Mouse (Mus musculus) left cerebral cortex, adult 9 months (tissue): Measurements from ENCODE around the gene Atg3.

Experiments used
- DNase-seq, 2 experiments: peaks; one replicate each; pipeline ENCODE4 v3.0.0; 2022; ENCODE audit warnings: low spot score in 2 of 2

The Atg3 gene

DNA sequence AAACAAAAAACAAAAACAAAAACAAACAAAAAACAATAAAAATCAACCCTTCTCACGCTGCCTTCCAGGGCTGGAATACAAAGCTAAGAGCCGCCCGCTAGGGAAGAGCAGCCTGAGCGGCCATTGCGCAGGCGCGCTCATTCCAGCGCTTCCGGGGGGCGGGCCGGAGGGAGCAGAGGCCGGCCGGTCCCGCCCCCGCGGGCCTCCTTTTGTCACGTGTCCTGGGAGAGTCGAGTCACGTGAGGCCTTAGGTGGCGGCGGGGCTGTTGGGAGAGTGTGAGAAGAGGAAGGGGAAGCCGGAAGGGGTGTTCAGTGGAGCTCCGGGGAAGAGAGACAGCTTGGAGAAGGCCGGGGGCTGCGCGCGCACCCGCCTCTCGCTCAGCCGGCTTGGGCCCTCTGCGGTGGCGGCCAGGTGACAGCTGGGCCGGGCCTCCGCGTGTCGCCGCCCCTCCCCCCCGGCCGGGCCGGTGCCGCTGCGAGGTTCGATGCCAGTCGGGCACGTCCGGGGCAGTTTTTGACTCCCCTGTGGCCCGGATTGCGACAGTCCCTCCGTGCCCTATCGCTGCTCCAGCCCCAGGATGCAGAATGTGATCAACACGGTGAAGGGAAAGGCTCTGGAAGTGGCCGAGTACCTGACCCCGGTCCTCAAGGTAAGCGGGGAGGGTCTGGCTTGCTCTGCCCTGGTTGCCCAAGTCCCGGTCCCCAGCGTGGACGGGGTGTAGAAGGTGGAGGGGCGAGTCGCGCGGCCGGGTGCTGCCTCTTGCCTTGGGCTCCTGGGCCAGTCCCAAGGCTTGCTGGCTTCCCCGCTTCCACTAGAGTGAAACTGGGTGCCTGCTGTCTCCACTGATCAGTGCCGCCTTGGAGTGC is at the start of gene Atg3, which contains the start of gene Slc35a5:
Atg3 (plus strand) TSS at position 264 of the 867 bp plus-strand sequence.
Slc35a5 (minus strand) TSS at position 185 of the 867 bp plus-strand sequence.
- peak; percentile 91 to 94 for DNase-seq

DNA sequence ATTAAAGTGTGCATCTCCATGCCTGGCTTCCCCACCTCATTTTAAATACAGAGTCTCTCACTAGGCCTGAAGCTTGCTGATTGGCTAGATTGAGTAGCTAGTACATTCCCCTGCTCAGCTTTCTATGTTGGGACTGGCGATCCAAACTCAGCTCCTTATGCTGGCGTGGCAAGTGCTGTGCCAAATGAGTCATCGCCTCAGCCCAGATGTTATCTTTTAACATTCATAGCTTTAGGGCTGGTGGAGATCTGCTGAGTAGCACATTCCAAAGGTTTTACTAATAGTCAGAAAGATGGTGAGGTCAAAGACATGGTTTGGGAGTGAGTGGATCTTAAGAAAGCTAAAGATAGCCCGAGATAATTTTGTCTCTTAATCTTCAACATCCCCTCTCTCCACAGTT is 48.1 kb upstream of the Atg3 start:
- no peak for DNase-seq

DNA sequence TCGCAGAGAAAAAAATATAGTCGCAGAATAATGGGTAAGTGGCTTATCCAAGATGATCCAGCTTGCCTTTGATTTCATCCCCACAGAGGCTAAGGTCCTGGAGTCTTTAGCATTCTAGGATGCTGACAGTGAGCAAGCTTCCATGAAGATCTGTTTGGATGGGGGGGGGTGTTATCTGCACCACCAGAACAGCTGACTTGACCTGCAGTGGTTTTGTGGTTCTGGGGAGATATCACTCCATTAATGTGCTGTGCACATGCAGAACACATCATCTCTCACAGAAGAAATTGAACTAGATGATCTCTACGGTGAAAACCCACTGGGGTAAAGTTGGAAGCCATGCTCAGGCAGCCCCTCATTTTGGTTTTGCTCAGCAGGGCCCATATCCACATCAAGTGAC is 41.4 kb upstream of the Atg3 start:
- DNase-seq: no peak

- DNase-seq: no peak
Observed at GRCm38 (mm10) chr16:45118760-45119159, 39.8 kb upstream of the Atg3 start.

DNA sequence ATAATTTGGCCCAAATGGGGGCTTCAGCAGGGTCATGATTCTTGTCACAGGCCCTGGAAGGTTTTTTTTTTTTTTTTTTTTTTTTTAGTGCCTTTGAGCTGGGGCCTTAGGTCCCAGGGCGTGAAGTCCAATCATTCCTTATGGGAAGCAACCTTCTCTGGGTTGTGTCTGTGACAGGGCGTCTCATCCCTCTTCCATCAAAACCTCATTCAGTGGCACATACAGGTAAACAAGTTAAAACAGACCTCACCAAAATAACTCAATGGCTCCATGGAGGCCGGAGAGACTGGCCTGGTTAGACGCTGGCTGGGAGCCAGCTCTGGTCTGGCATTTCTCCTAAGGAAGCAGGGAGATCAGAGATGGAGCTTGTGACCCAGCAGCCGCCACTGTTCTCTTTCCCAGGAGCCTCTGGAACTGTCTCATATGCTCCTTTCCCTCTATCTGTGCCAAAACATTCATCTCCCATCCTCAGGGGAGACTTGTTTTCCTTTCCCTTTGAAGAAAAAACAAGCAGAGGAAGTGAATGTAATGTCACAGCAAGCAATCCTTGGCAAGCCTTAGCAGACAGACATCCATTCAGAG is 37.6 kb upstream of the Atg3 start:
- no peak for DNase-seq

DNA sequence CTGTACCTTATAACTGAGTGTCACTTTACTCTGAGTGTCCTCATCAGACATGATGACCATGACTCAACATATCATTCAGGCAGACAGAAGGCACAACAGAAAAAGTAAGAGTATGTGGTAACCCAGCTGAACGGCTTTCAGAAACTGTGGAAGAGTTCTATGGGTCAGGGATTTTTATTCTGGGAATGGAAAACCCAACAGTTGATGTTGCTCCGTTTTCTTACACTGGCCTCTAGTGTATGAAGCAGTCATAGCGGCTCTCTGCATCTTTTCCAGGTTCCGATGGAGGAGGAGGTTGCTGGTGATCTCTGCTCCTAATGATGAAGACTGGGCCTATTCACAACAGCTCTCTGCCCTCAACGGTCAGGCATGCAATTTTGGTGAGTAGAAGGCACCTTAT is 36.0 kb upstream of the Atg3 start:
- peak in 1 of 2 experiments; percentile 36 for DNase-seq

GRCm38 (mm10) chr16:45124230-45125203 is 34.1 kb upstream of the Atg3 start:
- DNase-seq: no peak

- peak; percentile 45 to 70 for DNase-seq
Observed at GRCm38 (mm10) chr16:45127936-45128710, 30.5 kb upstream of the Atg3 start.

GRCm38 (mm10) chr16:45141711-45142110 is 16.9 kb upstream of the Atg3 start:
- no peak for DNase-seq

DNA sequence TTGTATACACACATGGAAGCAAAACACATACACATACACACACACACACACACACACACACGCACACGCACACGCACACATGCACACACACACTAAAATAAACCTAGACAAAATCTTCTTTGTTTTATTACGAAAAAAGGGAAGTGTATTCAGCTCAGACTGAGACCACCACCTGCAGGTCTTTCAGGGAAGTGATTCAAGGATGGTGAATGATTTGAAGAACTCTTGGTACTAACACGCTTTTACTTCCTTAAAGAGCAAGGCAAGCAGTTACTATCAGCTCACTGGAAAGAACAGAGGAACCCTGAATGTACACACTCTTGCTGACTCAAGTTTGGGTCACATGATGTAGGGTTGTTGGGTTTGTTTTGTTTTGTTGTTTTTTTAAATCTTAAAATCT is 16.0 kb upstream of the Atg3 start:
- DNase-seq: no peak

DNA sequence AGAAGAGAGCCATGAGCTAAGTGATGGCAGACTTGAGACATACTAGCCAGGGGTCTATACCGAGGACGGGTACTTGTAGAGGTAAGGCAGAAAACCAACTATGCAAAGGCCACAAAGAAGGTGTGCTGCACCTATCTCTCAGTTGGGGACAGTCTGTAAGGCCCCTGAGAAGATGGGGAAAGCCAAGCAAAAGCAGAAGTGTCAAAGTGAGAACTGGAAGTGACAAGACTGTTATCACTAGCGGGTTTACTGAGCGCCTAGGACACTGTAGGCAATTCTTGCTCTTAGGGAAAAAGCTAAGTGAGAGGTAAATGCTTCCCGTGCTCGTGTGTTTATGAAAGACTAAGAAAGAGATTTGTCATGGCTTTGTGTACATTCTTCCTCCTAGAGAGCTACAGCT is 13.5 kb upstream of the Atg3 start:
- DNase-seq: no peak

DNA sequence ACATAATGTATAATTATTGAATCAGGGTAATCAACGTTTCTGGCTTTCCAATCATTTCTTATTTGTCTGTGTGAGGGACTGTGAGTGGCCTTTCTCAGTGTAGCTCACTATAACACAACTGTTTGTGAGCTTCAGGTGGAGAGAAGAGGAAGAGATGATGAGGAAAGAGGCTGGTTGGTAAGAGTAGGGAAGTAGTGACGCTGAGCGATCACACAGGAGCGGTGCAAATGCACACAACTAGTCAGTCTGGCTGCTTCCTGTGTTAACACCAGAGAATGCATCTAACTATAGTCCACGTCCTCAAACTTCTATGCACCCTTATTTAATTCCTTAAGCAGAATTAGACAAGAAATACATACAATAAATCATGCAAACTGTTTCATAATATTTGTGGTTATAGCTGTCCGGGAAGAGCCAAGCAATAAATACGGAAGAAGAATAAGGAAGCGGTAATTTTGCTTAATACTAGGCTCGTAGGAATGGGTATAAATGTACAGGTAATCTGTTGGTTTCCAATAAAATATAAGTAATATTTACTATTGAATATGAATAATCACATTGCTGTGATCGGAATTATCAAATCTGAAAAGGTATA is 10.0 kb upstream of the Atg3 start:
- DNase-seq: no peak

- no peak for DNase-seq
Observed at GRCm38 (mm10) chr16:45154741-45155250, 3.8 kb upstream of the Atg3 start.

DNA sequence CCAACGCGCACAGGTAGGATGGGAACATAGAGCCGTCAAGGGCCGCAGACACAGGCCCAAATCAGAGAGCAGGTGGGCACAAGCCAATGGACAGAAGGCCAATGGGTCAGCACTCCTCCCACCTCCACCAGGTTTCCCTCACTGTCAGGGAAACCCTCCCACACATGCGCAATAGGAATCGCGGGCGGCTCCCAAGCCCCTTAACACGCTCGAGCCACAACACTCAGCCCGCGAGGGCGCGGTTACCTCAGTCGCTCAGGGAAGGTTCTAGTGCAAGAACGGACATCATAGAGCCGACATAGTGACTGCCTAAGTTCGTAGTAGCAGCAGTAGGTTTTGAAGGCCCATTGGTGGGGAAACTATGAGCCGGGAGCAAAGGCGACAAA is 456 bp upstream of the Atg3 start:
- peak in 1 of 2 experiments; percentile 65 for DNase-seq

DNA sequence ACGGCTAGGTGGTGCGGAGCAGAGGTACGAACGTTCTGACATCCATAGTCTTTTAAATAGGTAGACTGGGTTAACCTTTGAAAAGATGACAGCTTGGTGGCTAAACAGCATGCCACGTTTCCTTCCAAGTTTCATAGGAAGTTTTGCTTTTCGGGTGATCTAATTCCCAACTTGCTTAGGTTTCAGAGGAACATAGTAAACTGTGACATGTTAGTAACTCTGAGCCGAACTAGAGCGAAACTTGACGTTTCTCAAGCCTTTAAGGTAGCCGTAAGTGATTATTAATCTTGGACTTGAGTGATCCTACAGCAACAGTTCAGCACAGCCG is 768 bp downstream of the Atg3 start:
- DNase-seq: no peak

DNA sequence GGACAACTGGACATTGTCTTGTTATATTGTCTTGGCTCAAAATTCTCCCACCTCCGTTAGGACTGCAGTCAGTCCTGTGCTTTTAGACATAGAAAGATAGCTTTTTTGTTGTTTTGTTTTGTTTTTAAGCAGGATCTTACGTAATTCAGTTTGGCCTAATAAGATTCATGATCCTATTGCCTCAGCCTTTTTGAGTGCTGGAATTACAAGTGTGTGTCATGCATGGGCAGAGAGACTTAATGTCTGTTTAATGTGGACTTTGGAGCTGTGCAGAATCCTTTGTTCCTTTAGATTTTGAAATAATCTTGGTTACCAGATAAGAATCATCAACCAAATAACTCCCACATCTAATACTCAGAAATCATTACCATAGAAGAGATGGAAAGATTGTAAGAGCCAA is 20.0 kb downstream of the Atg3 start:
- DNase-seq: no peak

DNA sequence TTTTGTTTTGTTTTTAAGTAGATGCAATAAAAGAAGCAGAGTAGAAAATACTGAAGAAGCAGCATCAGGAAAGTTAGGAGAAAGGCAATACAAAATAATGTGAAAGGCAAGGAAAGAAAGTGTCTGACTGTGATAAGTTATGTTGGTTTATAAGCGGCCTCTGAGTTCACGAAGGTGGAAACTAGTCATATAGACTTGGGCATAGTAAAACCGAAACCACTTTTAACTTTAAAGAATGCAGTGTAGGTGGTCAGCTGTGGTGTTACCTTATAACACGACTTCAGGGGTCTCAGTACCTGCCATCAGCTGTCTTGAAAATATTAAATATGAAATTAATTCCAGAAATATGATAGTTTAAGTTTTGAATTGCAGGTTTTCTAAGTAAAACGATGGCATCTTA is 23.2 kb downstream of the Atg3 start:
- no peak for DNase-seq

DNA sequence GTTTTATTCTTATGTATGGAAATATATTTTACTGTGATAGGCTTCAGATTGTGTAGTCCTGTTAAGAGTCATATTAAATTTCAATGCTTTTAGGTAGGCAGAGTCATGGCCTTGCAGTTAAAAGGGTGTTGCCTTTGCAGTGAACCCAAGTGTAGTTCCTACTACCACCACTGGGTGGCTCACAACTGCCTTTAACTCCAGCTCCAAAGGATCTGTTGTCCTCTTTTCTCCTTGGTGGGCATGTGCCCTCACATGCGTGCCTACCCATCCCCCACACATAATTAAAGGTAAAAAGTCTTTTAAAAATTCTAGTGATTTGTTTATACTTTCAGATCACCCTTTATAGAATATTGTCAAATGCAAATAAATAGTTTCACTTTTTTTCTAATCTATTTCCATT is 34.0 kb downstream of the Atg3 start:
- peak in 1 of 2 experiments; percentile 79 for DNase-seq

DNA sequence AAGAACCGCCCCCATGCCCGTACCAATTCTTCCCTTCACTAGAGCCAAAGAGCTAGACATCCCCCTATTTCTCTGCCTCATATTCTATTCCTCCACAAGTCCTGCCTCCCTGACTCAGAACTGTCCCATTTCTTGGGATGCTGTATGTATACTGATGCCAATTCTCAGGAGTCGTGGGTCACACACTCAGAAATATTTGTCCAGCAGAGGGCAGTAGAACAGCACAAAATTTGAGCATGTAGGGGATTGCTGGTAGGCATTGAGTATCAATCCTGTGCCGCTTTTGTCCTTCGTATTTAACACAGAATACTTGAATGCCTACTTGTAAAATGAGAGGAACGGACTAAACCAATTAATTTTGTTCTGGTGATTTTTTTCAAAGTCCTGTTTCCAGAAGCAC is 38.2 kb downstream of the Atg3 start:
- DNase-seq: peak in 1 of 2 experiments; percentile 80

DNA sequence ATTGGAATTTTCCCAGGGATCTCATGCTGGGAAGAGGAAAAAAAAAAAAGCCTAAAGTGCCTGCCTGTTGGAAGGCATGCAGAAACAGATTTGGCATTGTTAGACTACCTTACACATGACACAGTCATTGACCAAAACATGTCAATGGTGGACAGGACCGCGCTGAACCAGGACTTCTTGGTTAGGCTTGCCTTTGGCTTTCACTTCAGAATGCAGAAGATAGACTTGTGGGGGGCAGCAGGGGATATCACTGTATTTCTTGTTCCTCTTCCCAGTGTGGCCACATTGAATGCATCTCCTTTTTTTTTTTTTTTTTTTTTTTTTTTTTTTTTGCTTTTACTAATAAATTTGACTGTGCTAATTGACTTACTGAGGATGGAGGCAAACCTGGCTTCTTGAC is 42.8 kb downstream of the Atg3 start:
- DNase-seq: no peak

- no peak for DNase-seq
Observed at GRCm38 (mm10) chr16:45204438-45204837, 45.9 kb downstream of the Atg3 start.
